Mouse (Mus musculus): ENCODE measurements around the gene Dctn3. TPM values are rescaled to one million over a fixed set of nuclear protein-coding genes. Genes with fewer than 3 reads are reported as not detected.

Gene Dctn3
- polyA plus RNA-seq, 1 experiment from 2014 or later: 154 TPM

GRCm38 (mm10) chr4:41757321-41757720 lies 34.4 kb upstream of the Dctn3 start:
- Histone ChIP-seq H3K4me1 (replicated peaks; ENCODE audit: insufficient read depth, low read length) (peaks cover 34% of the 10 kb centered on the region), H3K4me3 (replicated peaks; ENCODE audit: low read depth, low read length) (no peak overlapping the region), H3K27ac (no peak overlapping the region), H3K9me3 (replicated peaks; ENCODE audit: low read length) (no peaks in the 10 kb centered on the region), H3K36me3 (ENCODE audit: insufficient read depth, low read length) (no peaks in the 10 kb centered on the region), H3K9ac (ENCODE audit: low read depth, low read length) (no peak overlapping the region), H3K27me3 (ENCODE audit: insufficient read depth, low read length) (no peaks in the 10 kb centered on the region), H3K4me2 (ENCODE audit: low read length) (no peak overlapping the region)
- 86% methylated on average over 13 of the region's 13 CpGs for WGBS
- no peak for DNase-seq (ENCODE audit: low spot score)
- ATAC-seq (replicated peaks; ENCODE audit: low FRiP score, low read depth): no peak
- TF ChIP-seq CTCF (IDR thresholded peaks at IDR 0.05; ENCODE audit: low read depth): no peak

GRCm38 (mm10) chr4:41756440-41756839 lies 33.5 kb upstream of the Dctn3 start:
- Histone ChIP-seq H3K4me1 (replicated peaks; ENCODE audit: insufficient read depth, low read length) (peaks cover 25% of the 10 kb centered on the region), H3K27ac (no peak overlapping the region)

GRCm38 (mm10) chr4:41755338-41756305 lies 32.7 kb upstream of the Dctn3 start, which contains the start of gene Sigmar1:
TSS of gene Sigmar1 (minus strand) at chr4:41756157.
- Histone ChIP-seq H3K9me3 (replicated peaks; ENCODE audit: low read length) (no peaks in the 10 kb centered on the region), H3K4me3 (replicated peaks; ENCODE audit: low read depth, low read length) (peak within 1 kb of the TSS; percentile 81), H3K4me1 (replicated peaks; ENCODE audit: insufficient read depth, low read length) (peaks cover 17% of the 10 kb centered on the region), H3K27me3 (ENCODE audit: insufficient read depth, low read length) (no peaks in the 10 kb centered on the region), H3K36me3 (ENCODE audit: insufficient read depth, low read length) (no peaks in the 10 kb centered on the region), H3K4me2 (ENCODE audit: low read length) (peak within 1 kb of the TSS; percentile 87), H3K9ac (ENCODE audit: low read depth, low read length) (peak within 1 kb of the TSS; percentile 85), H3K27ac (peak within 1 kb of the TSS; percentile 93)
- under 1% methylated on average over 57 of the region's 57 CpGs for WGBS
- peak; percentile 93 for TF ChIP-seq CTCF (IDR thresholded peaks at IDR 0.05; ENCODE audit: low read depth)
- DNase-seq (ENCODE audit: low spot score): peak; percentile 94
- ATAC-seq (replicated peaks; ENCODE audit: low FRiP score, low read depth): peak; percentile 65

More at GRCm38 (mm10) chr4:41756440-41756839, 33.5 kb upstream of the Dctn3 start:
- 77% methylated on average over 8 of the region's 8 CpGs for WGBS
- H3K4me3 ChIP-seq (replicated peaks; ENCODE audit: low read depth, low read length): peak overlapping the region; percentile 81
- H3K9ac ChIP-seq (ENCODE audit: low read depth, low read length): peak overlapping the region; percentile 85; the same call in 1 of the 2 replicates
- H3K27me3 ChIP-seq (ENCODE audit: insufficient read depth, low read length): no peaks in the 10 kb centered on the region
- TF ChIP-seq CTCF (IDR thresholded peaks at IDR 0.05; ENCODE audit: low read depth): no peak
- no peaks in the 10 kb centered on the region for H3K36me3 ChIP-seq (ENCODE audit: insufficient read depth, low read length)
- no peaks in the 10 kb centered on the region for H3K9me3 ChIP-seq (replicated peaks; ENCODE audit: low read length)
- no peak for DNase-seq (ENCODE audit: low spot score)
- no peak for ATAC-seq (replicated peaks; ENCODE audit: low FRiP score, low read depth)
- H3K4me2 ChIP-seq (ENCODE audit: low read length): peak overlapping the region; percentile 87

- DNase-seq (ENCODE audit: low spot score) (no peak), ATAC-seq (replicated peaks; ENCODE audit: low FRiP score, low read depth) (peak; percentile 54)
- Histone ChIP-seq H3K9ac (ENCODE audit: low read depth, low read length) (peak within 1 kb of the TSS; percentile 85), H3K4me3 (replicated peaks; ENCODE audit: low read depth, low read length) (peak within 1 kb of the TSS; percentile 81), H3K4me1 (replicated peaks; ENCODE audit: insufficient read depth, low read length) (peaks cover 15% of the 10 kb centered on the region), H3K4me2 (ENCODE audit: low read length) (peak within 1 kb of the TSS; percentile 87), H3K27ac (peak within 1 kb of the TSS; percentile 93), H3K27me3 (ENCODE audit: insufficient read depth, low read length) (no peaks in the 10 kb centered on the region), H3K9me3 (replicated peaks; ENCODE audit: low read length) (no peaks in the 10 kb centered on the region), H3K36me3 (ENCODE audit: insufficient read depth, low read length) (no peaks in the 10 kb centered on the region)
- WGBS: 11% methylated on average over 14 of the region's 14 CpGs
- no peak for TF ChIP-seq CTCF (IDR thresholded peaks at IDR 0.05; ENCODE audit: low read depth)
Measured at GRCm38 (mm10) chr4:41754797-41755337, 31.9 kb upstream of the Dctn3 start, which contains the start of gene Galt. TSS of gene Galt (plus strand) at chr4:41755228.

GRCm38 (mm10) chr4:41745021-41745420 lies 22.1 kb upstream of the Dctn3 start:
- H3K9me3 ChIP-seq (replicated peaks; ENCODE audit: low read length): no peaks in the 10 kb centered on the region
- ATAC-seq (replicated peaks; ENCODE audit: low FRiP score, low read depth) (no peak), DNase-seq (ENCODE audit: low spot score) (no peak)
- H3K4me3 ChIP-seq (replicated peaks; ENCODE audit: low read depth, low read length): no peak overlapping the region
- no peak overlapping the region for H3K27ac ChIP-seq
- 0 out of 2 replicates have a peak, but pooled peaks cover 4% of the 10 kb centered on the region for H3K4me1 ChIP-seq (replicated peaks; ENCODE audit: insufficient read depth, low read length)
- H3K27me3 ChIP-seq (ENCODE audit: insufficient read depth, low read length): no peaks in the 10 kb centered on the region
- TF ChIP-seq CTCF (IDR thresholded peaks at IDR 0.05; ENCODE audit: low read depth): no peak
- no peaks in the 10 kb centered on the region for H3K36me3 ChIP-seq (ENCODE audit: insufficient read depth, low read length)
- WGBS: 71% methylated on average over 1 of the region's 1 CpGs
- no peak overlapping the region for H3K4me2 ChIP-seq (ENCODE audit: low read length)
- no peak overlapping the region for H3K9ac ChIP-seq (ENCODE audit: low read depth, low read length)

GRCm38 (mm10) chr4:41744131-41744530 lies 21.2 kb upstream of the Dctn3 start:
- H3K4me1 ChIP-seq (replicated peaks; ENCODE audit: insufficient read depth, low read length): 0 out of 2 replicates have a peak, but pooled peaks cover 4% of the 10 kb centered on the region
- H3K4me3 ChIP-seq (replicated peaks; ENCODE audit: low read depth, low read length): no peak overlapping the region
- TF ChIP-seq CTCF (IDR thresholded peaks at IDR 0.05; ENCODE audit: low read depth): no peak
- DNase-seq (ENCODE audit: low spot score) (no peak), ATAC-seq (replicated peaks; ENCODE audit: low FRiP score, low read depth) (no peak)
- H3K27ac ChIP-seq: no peak overlapping the region
- no peak overlapping the region for H3K4me2 ChIP-seq (ENCODE audit: low read length)
- WGBS: 70% methylated on average over 2 of the region's 2 CpGs
- 0 out of 2 replicates have a peak, but pooled peaks cover under 1% of the 10 kb centered on the region for H3K36me3 ChIP-seq (ENCODE audit: insufficient read depth, low read length)
- no peaks in the 10 kb centered on the region for H3K27me3 ChIP-seq (ENCODE audit: insufficient read depth, low read length)
- H3K9ac ChIP-seq (ENCODE audit: low read depth, low read length): no peak overlapping the region
- H3K9me3 ChIP-seq (replicated peaks; ENCODE audit: low read length): no peaks in the 10 kb centered on the region

All from kidney, postnatal 0 days (tissue).